Mouse (Mus musculus) c-Kit-positive CD71-negative TER-119-negative erythroid progenitor cells, embryonic 14.5 days (primary cell): ENCODE measurements at regions not wholly inside any gene's neighbourhood (a gene's known extent, or its start where the extent isn't known, plus 50 kb on each side); places are given as distances from the start of the nearest gene placed in this dataset.

Experiments used
- DNase-seq: peaks from one replicate; pipeline ENCODE4 v3.0.0-alpha.2; 2013; ENCODE audit warnings: low read depth

DNA sequence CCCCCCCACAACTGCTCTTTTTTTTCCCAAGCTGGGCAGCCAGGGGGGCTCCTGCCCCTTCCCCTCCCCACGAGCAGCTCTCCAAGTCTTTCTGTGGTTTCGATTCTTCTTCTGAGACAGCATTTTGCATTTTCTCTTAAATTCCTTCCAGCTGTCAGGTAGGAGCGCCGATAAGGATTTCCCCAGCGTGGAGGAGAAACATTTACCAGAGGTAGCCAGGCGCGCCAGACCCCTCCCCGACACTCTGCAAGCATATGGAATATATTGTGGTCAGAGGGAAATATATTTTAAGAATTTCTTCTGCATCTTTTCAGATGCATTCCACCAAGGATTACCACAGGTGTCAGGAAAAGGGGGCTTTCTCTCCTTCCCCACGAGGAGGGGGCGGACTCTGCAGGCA is 111.9 kb downstream of the Tbx5 start:
- DNase-seq, result no peak

DNA sequence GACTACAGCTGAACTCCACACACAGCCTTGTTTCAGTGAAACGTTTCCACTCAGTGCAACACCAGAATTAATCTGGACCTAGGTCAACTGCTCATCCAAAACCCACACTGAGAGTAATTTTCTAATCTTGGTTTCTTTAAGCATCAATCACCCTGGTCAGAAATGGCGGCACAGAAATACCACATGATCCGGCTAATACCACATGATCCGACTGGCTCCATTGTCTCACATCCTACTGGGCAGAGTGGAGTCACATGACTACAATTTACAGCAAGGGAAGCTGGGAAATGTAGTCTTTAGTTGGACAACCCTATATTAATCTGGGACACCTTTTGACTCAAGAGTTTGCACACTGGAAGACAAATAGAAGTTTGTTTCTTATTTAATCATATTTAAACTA is 115.9 kb downstream of the Tbx5 start:
- no peak for DNase-seq

DNA sequence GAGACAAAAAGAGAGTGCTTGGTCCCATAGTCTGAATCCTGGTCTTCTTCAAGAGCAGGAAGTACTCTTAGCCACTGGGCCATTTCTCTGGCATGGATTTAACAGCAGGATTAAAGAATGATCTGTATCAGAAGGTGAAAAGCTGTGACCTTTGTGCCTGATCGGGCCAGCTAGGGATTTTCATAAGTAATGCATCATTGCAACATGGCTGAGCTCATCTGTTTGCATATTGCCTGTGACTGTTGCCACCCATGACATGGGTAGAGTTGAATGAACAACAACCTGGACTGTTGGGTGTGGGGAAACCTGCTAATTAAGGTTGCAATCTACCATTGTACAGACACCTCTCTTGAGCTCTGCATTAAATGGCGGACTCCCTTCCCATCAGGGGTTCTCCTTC is 119.6 kb downstream of the Tbx5 start:
- no peak for DNase-seq

DNA sequence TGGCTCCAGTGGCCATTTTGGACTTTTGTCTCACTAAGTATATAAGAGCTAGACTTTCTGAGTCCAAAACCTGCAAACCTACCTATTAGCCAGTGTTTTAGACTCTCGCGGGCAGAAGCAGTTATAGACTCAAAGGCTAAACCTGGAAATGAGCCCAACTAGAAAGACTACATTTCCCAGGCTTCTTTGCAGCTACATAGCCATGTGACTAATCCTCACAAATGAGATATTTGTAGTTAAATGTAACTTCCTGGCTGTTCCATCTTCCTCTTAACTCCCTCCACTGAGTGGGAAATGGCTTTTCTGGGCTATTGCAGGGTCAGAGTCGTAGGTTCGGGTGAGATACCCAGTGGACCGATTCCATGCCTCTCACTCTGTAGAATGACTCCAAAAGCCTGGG is 120.7 kb downstream of the Tbx5 start:
- DNase-seq, result no peak

DNA sequence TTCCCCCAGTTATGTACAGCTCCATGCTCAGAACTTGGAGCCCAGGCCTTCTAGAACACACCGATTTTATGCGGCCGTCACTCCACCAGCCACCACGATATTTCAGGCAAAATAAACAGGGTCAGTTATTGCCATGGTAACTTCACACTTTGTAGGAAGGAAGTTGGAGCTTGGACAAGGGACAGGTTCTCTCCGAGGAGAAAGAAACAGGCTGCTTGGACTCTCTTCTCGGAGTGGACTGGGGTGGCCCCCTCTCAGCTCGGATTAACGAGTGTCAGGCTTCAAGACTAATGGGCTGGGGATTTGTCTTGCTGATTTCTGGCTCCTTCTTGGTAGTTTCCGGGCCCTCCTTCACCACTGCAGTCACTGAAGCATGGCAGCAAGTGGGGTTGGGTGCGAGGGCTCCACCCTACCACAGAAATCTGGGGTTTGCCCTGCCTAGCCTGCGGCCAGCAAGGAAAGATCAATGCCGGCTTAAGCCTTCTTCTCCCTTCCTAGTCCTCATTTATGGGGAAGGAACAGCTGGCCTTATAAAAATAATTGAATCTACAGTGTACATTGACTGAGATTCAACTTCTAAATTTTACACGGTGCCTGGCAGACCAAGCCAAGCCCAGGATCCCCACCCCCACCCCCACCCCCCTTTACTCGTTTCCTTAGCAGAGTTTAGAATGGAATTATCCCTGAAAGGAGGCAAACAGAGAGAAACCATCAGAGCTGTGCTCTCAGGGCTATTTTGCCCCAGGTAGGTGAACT is 121.5 kb downstream of the Tbx5 start:
- DNase-seq, result no peak

DNA sequence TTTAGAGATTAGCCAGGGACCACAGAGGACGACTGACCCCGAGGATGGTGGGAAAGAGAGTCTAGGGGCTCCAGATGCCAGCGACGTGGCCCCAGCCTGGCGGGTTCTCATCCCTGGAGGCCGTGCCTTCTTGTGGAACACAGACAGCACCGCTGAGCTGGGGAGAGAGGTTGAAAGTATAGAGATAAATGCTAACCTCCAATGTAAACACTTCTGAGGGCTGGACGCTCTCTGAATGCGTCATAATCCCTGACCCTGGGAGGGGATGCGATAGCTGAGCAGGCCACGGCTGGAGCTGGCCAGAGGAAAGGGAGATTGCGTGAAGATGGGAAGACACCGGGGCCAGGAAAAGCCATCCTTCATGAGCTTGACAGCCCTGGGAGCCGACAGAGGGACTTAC is 126.5 kb downstream of the Tbx5 start:
- DNase-seq, result no peak

DNA sequence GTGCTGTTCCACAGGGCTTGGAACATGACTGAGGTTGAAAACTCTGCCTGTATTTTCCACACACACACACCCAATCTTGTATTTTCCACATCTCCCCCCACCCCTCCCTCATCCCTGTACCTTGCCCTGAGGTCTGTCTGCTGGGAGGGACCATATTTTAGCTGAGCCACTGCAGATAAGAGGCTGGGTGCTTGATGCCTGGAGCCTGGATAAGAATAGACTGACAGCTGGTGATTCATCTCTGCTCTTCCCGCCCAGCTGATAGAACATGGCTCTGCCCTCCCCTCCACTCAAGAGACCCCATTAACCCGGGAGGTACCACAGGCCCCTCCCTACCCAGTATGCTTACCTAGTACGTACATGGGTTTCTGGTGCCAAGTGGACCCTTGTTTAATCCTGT is 132.3 kb downstream of the Tbx5 start:
- no peak for DNase-seq

DNA sequence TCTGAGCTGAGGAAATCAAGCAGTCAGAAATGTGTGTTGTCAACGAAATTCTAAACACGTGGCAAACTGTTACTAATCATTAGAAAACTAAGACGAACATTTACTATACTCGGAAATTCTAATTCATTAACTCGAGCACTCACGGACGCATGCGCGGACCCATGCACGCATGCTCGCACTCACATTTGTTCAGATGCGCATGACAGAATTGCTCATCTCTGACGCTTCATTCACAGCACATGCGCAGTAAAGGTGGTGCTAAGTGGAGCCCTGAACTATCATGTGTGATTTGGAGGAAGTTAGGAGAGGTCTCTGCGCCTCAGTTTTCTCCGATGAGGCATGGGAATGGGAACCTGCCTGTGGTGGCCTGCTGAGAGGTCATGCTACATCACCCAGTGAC is 138.8 kb downstream of the Tbx5 start:
- no peak for DNase-seq

DNA sequence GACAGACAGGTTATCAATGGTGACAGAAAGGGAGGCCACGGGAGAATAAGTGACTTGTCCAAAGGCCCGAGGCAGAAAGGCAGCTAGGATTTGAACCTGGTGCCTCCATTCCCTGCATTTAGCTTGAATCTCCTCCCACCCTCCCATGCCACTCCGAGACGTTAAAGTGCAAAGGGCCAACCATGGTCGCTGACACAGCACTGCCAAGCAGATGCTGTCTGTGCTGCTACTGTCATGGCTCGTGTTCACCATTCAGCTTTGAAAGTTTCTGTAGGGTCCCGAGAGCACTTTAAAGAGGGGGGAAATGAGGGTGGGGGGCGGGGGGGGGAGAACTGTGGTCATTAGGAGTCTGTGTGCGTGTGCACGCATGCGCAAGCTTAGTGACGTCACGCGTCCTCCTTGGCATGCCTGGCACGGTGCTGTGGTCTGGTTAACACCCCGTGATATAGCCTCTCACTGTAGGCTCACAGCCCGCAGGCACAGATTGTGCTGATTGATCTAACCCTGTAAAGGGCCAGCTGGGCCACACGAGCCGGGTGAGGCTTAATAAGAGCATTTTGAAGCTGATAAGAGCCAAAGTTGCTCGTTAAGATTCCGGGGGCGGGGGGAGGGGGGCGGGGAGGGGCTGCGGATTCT is 140.5 kb downstream of the Tbx5 start:
- no peak for DNase-seq

DNA sequence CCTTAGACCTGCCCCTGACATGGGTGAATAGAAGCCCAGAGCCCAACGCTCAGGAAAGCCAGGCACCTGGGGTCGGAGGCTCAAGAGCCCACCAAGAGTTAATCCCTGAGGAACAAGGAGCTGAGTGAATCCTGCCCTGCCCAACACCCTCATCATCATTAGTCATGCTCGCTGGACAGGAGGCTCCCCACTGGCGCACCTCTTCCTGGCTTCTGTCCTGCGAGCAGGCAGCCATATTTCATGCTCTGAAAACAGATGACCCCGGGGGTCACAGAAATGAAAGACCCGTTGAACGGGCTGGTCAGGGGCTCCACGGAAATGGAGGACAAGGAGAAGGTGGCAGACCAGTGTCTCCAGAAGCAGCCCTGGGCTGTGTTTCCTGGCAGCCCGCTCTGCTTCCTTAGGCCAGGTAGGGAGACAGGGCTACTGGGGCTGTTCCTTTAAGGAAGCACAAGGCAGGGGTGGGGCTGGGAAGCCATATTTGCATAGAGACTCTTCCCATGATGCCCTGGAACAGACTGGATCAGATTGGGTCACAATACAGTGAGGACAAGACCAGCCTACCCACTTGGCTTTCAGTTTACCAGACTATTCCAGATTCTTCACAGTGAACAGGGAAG is 138.1 kb upstream of the Rbm19 start:
- DNase-seq, result no peak

DNA sequence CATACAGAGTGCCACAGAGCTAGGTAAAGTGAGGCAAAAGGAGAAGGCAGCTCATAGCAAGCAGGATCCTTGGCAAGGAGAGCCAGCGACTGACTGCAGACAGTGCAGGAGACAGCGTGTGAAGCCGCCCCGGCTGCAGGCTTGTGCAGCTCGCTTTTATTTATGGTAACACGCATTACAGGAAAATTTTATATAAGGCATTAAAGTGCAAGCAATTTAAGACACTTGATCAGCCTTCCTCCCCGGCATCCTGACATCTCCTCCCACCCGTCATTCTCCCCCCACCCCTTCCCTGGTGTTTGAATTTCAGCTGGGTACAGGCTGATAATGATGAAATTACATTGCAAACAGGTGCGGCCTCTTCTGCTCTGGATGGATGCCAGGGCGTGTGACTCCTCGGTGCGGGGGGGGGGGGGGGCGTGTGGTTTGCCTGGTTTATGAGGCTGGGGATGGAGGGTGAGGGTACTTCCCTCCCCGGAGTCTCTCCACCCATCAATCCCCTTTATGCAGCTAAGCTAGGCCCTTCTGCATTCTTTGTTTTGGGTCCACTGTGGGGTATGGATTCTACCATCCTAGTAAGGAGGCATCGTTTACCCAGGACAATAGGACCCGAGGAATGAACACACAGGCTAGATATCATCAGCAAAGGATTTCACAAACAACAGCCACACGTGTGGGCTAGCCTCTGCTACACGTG is 135.0 kb upstream of the Rbm19 start:
- no peak for DNase-seq

DNA sequence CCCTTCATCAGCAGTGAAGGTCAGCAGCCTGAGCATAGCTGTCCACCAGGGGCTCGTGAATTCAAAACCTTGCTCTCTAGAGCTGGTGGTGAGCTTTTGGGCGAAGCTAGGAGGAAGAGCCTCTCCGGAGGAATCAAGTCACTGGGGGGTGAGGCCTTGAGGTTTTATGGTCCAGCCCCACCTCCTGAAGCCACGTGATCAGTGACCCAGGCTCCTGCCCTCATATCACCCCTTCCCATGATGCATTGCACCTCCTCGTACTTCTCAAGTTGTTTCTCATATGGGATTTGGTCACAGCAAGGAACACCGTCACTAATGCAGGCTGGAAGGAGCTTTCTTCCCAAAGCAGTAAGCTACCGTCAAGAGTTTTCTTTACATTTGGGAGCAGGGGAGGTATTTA is 132.1 kb upstream of the Rbm19 start:
- DNase-seq, result no peak

DNA sequence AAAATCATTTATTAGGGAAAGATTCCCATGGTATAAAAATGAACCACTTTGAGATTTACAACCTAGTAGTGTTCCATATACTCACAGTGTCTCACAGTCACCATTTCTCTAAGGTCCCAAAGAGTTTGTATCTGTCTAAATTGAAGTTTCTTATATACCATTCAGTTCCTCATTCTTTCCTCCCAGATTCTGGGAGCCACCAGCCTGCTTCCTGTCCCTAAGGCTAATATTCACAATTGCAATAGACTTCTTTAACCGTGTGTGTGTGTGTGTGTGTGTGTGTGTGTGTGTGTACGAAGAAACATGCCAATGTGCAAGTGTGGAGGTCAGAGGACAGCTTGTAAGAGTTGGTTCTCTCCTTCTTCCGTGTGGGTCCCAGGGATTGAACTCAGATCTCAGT is 124.1 kb upstream of the Rbm19 start:
- DNase-seq, result no peak

DNA sequence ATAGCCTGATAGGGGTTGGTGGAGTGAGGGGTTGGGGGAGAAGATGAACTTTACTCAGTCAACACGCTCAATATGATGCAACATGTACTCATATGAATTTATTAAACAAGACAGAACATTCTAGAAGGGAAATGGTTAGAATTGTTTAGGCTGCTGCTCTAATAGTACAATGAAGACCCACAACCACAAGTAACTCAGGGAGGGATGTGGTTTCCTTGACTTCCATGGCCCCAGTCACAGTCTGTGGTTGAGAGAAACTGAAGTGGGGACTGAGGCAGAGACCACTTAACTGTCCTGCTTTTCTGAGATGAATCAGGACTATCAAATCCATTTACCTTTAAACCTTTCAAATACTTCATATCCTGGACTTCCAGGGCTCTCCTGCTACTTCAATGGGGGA is 120.5 kb upstream of the Rbm19 start:
- DNase-seq, result no peak

DNA sequence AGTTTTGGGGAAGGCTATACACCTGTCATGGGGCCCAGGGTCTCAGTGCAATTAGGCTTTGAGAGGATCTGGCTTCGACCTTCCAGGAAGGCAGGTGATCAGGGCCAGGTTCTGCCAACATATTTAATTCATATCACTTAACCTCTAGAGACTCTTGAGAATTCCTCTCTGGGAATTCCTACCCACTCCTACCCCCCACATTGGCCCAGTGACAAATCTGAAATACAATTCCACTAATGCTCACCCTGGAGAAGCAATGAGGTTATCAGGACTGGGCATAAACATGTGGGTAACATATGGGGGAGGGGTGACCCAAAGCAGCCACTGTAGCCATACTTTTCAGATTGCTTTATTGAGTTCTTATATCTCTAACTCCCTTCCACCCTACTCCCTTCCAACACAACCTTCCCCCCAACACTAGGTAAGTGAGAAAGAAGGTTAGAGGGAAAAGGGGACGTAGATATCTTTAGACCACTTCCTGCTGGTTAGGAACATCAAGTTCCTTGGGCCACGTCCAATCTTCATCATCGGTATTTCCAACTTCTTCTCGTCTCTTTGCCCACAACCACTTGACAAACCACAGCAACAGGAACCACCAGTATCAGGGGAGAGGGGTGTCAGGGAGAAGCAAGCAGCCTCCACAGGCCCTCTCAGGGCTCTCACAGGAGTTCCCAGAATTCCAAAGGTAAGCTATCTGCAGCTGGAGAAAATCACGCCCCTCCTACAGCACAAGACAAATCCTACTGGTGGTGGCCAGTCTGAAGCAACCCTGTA is 110.4 kb upstream of the Rbm19 start:
- DNase-seq, result no peak

DNA sequence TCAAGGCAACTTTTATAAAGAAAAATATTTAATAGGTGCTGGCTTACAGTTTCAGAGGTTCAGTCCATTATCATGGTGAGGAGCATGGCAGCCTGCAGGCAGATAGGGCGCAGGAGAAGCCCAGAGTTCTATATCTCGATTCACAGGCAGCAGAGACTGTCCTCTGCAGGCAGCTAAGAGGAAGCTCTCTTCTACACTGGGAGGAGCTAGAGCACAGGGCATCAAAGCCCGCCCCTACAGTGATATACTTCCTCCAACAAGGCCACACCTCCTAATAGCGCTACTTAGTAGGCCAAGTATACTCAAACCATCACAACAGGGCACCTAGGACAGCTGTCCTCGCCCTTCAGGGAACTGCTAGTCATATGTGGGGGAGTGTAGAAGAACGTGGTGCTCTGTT is 108.5 kb upstream of the Rbm19 start:
- DNase-seq, result no peak

DNA sequence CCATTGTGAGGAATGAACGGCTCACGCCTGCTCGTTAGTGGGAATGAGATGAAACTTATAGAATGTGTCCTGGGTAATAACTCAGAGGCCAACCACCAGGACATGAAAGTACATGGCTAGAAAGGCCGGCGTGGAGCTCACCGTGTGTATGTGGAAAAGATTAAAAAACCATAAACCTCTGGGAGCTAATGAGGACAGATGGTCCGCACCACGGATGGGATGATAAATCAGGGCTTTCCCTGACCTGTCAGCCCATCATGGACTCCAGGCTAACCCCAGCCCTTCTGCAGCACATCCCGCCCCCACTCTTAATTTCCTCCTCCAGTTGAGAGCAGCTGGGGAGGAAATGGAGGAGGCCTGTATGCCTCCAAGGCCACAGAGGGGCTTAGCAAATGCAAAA is 108.0 kb upstream of the Rbm19 start:
- DNase-seq, result no peak

DNA sequence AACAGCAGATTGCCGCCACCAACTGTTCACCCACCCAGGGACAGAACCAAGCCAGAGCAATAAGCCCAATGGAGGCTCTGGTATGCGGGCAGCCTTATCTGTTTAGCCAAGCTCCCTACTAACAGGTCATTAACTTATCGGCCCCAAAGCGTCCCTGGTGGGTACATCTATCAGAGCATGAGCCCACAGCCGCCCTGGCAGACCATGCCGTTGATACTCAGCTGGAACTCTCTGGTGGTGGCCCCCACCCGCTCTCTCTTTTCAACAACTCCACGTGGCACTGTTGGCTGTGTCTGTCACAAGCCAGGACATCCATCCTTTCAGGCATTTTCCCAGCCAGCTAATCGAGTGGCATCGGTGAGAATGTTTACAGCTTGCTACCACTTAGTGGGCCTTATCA is 100.8 kb upstream of the Rbm19 start:
- DNase-seq, result no peak

DNA sequence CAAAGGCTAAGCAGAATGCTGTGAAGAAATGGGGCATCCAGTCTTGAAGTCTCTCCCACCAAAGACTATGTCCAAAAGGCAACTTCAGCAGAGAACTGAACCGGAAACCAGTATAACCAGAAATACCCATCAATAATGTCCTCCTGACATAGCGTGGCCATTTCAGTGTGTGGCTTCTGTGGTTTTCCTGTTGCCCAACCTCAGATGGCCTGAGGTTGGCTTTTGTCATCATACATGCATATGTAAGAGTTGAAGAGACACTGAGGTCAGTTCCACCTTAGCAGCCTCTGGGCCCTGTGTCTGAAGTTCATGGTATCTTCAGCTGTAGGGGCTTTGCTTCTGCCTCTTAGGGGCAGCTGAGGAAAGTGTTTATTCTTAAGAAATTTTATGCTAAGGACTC is 98.1 kb upstream of the Rbm19 start:
- peak; percentile 23 for DNase-seq

DNA sequence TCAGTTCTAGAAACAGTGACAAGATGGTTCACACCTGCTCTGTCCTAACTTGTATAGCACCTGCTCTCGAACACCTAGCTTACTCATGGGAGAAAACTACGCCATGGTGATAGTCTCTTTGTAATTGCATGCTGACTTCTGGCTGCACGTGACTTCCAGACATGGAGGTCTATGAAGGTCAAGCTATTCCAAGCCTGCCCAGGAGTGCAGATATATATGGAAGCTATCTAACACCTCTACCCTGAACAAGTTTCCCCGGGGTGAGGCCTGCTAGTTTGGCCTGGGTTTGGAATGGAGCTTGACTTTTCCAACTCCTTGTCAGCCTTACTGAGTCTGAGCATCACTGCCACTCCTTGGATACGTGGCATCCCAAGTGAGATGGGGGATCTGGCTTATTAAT is 95.5 kb upstream of the Rbm19 start:
- DNase-seq, result no peak

DNA sequence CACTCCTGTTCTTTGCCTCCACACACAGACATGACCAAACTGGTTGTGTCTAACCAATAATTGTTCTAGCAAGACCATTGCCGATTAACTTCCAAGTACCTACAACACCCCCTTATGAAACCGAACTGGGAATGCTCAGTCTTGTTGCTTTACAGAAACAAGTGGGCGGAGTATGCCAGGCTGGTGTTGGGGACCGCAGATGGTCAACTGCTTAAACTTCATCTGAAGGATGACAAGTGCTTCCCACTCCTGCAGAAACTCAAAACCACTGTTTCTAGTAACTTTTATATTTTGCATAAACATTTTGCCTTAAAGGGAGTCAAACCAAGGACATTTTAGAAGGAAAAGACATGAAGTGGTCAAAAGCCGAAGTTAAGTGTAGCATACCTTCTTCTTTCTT is 94.0 kb upstream of the Rbm19 start:
- DNase-seq, result no peak

DNA sequence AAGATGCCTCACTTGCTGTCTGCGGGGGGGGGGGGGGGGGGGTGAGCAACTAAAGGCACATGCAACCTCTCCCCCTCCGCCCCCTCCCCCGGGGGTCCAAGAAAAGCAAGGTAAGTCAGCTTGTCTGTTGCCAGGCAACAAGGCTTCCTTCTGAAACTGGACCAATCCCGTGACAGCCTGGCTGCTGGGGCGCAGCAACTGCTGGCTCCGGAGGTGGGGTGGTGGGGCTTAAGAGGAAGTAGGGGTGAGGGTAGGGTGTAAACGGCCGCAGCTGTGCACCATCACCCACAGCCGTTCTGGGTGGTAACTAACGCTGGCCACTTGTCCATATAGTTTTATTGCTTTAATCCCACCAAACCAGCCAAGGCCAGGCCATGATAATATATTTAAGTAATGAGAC is 92.2 kb upstream of the Rbm19 start:
- no peak for DNase-seq
